Mouse (Mus musculus): ENCODE measurements around the gene Nfx1. TPM values are rescaled to one million over a fixed set of nuclear protein-coding genes. Genes with fewer than 3 reads are reported as not detected.

The Nfx1 gene
- 88.4 to 105 TPM (median 96.2 TPM) in 4 replicates for total RNA-seq (2023; ENCODE audit: inconsistent age)

DNA sequence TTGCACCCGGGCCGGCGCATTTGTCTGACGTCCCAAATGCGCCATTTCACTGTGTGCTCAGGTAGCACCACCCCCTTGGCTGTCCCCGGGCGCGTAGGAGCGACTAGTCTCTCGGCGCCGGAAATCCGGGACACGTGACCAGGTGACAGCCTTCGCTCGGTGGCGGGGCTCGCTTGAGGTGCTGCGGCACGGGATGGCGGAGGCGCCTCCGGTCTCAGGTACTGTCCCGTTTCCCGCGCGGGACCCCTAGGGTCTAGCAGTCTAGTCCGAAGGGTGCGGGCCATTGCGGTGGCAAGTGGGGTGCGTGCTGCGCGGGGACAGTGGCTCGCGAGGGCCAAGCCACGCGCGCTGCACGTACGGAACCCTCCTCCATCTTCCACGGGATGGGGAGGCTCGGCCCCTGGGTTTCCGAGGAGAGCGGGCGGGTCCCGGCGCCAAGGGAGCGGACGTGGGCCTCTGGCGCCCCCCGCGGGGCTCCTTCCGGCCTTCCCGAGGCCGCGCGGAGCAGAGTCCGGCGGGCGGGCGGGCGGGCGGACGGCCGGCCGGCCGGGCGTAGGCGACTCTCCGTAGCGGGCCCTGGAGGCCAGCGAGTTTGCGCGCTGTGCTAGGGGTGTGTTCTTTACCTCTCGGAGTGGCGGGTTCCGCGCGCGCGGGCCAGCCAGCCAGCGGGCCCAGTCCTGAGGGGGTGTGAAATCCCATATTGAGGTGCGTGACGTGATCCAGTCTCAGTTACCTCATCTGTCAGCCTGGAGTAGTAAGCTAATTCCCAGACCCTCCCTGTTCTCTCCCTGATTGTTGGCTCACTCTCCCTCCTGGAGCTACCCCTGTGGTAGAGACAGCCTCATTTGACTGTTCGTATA lies at the start of gene Nfx1:
Gene Nfx1, plus strand, starts transcription at position 65 of the 860 bp plus-strand sequence.

DNA sequence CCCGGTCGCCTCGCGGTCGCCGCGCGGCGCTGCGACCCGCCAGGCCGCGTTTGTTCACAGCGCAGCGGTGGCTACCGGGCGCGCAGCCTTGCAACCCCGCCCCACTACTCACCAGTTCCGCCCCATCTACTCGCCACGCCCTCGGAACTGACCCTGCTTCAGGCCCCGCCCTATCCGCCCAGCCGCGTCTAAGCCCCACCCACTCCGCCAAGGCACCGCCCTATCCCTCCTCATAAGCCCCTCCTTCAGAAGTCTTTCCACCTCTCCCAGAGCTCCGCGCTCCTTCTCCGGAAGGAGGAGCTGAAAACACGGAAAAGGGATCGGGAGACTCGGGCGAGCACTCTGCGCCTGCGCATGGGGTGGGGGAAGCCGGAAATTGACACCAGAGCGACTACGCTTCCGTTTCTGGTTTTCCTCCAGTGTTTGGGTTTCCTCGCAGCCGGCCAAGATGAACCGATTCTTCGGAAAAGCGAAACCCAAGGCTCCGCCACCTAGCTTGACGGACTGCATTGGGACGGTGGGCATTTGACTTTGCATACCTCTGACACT lies 22.5 kb upstream of the Nfx1 start, which contains the start of the genes Bag1 and Chmp5:
Gene Bag1, minus strand, starts transcription at position 135 of the 549 bp plus-strand sequence.
Gene Chmp5, plus strand, starts transcription at position 248 of the 549 bp plus-strand sequence.

DNA sequence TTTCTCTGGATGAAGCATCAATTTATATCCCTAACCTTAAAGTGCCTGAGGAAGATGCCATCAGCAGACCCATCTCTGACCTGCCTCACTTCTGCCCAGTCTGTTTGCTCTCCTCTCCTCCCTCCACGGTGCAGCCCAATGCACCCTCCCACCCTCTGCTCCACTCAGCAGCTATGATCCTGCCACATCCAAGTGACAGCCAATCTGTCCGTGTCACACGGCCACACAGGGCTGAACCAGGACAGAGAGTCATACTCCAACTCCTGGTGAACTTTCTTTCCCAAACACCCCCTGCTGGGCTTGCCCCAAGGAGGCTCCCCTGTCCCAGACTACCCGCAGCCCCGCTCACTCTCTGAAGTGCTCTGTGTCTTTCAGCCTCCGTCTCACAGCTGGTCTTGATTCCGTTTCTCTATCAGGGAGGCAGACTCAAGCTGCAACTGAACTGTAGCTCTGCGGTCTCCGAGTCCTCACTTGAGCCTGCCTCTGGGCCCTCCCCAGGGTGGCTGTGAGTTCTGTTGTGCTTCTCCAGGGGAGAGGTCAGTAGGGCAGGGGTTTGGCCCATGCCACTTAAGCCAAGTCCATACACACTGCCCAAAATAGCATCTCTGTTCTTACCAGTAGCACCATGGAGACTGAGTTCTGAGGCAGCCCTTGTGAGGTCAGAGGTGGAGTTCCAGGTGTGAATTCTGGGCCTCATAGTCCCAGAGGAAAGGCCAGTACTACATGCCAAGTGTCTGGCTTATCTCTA lies 77.0 kb downstream of the Nfx1 start, which contains the start of gene Aqp7:
Gene Aqp7, minus strand, starts transcription at position 616 of the 748 bp plus-strand sequence.

Other genes with a start within 250 kb of the Nfx1 start
- 336 to 421 TPM (median 341 TPM) in 4 replicates for gene Dnaja1, start 248.8 kb upstream of the Nfx1 start, total RNA-seq (2023; ENCODE audit: inconsistent age)
- 80.4 to 88.6 TPM (median 83.2 TPM) in 4 replicates for gene Smu1, start 213.0 kb upstream of the Nfx1 start, total RNA-seq (2023; ENCODE audit: inconsistent age)
- 38.7 to 46.9 TPM (median 44.5 TPM) in 4 replicates for gene B4galt1, start 116.9 kb upstream of the Nfx1 start, total RNA-seq (2023; ENCODE audit: inconsistent age)
- gene Spink4, start 50.9 kb upstream of the Nfx1 start, total RNA-seq (2023; ENCODE audit: inconsistent age): not detected in 4 replicates
- 67.1 to 76.2 TPM (median 69.8 TPM) in 4 replicates for gene Bag1, start 22.6 kb upstream of the Nfx1 start, total RNA-seq (2023; ENCODE audit: inconsistent age)
- gene Chmp5, start 22.5 kb upstream of the Nfx1 start, total RNA-seq (2023; ENCODE audit: inconsistent age): 39.0 to 41.9 TPM (median 41.0 TPM) in 4 replicates
- not detected in 4 replicates for gene Aqp7, start 77.2 kb downstream of the Nfx1 start, total RNA-seq (2023; ENCODE audit: inconsistent age)
- 0.96 to 2.1 TPM (median 1.0 TPM) in 3 of 4 replicates, not detected in the other for gene Aqp3, start 127.3 kb downstream of the Nfx1 start, total RNA-seq (2023; ENCODE audit: inconsistent age)
- gene Nol6, start 153.5 kb downstream of the Nfx1 start, total RNA-seq (2023; ENCODE audit: inconsistent age): 56.9 to 65.9 TPM (median 59.5 TPM) in 4 replicates
- 83.4 to 97.4 TPM (median 91.0 TPM) in 4 replicates for gene Ube2r2, start 164.8 kb downstream of the Nfx1 start, total RNA-seq (2023; ENCODE audit: inconsistent age)